Comparison of ENCODE assay signal across 8 mouse cellular contexts in genomic region chr9:110245590-110246320, GRCm38 (mm10). TPM values are rescaled to one million over a fixed set of nuclear protein-coding genes. Genes with fewer than 3 reads are reported as not detected.
DNase-seq lines count a peak whose midpoint lies in the region; ATAC-seq and TF ChIP-seq lines count a peak whose summit lies in the region.

No protein-coding gene starts in this region.

- H3K4me2 ChIP-seq in heart, embryonic 12.5 days = peak overlapping the region; percentile 100
- H3K4me2 ChIP-seq in kidney, postnatal 0 days (ENCODE audit: low read length) = peak overlapping the region; percentile 99
- H3K4me2 ChIP-seq in liver, embryonic 11.5 days = peak overlapping the region; percentile 100

- peaks cover 9% of the 10 kb centered on the region; the same call in 1 of the 2 replicates for H3K36me3 ChIP-seq in heart, embryonic 12.5 days
- 0 out of 2 replicates have a peak, but pooled peaks cover 3% of the 10 kb centered on the region for H3K36me3 ChIP-seq in kidney, postnatal 0 days (ENCODE audit: insufficient read depth, low read length)
- no peaks in the 10 kb centered on the region for H3K36me3 ChIP-seq in liver, embryonic 11.5 days (ENCODE audit: control insufficient read depth, insufficient read depth, low read length)

- WGBS in heart, embryonic 12.5 days = 1% methylated on average over 40 of the region's 40 CpGs
- WGBS in kidney, postnatal 0 days = under 1% methylated on average over 40 of the region's 40 CpGs
- WGBS in liver, embryonic 11.5 days = 2% methylated on average over 36 of the region's 40 CpGs

- no peak for TF ChIP-seq CTCF in kidney, postnatal 0 days (IDR thresholded peaks at IDR 0.05; ENCODE audit: low read depth)

- no peak overlapping the region for H3K27ac ChIP-seq in heart, embryonic 12.5 days (ENCODE audit: poor library complexity, severe bottlenecking)
- no peak overlapping the region for H3K27ac ChIP-seq in kidney, postnatal 0 days
- H3K27ac ChIP-seq in liver, embryonic 11.5 days (ENCODE audit: low read depth, low read length) = no peak overlapping the region

- peak; percentile 76 for ATAC-seq in heart, embryonic 12.5 days (ENCODE audit: insufficient number of reproducible peaks, low FRiP score)
- ATAC-seq in kidney, postnatal 0 days (replicated peaks; ENCODE audit: low FRiP score, low read depth) = peak; percentile 66
- peak; percentile 61 for ATAC-seq in liver, embryonic 11.5 days (replicated peaks; ENCODE audit: low FRiP score)

- H3K4me3 ChIP-seq in heart, embryonic 12.5 days = peak overlapping the region; percentile 77
- peak overlapping the region; percentile 58 for H3K4me3 ChIP-seq in kidney, postnatal 0 days (replicated peaks; ENCODE audit: low read depth, low read length)
- peak overlapping the region; percentile 69 for H3K4me3 ChIP-seq in liver, embryonic 11.5 days (ENCODE audit: low read depth, low read length)

- peak overlapping the region; percentile 76 for H3K9ac ChIP-seq in heart, embryonic 12.5 days
- H3K9ac ChIP-seq in kidney, postnatal 0 days (ENCODE audit: low read depth, low read length) = peak overlapping the region; percentile 54
- peak overlapping the region; percentile 35 for H3K9ac ChIP-seq in liver, embryonic 11.5 days (ENCODE audit: low read depth, low read length)

- peaks cover 24% of the 10 kb centered on the region for H3K4me1 ChIP-seq in heart, embryonic 12.5 days (replicated peaks)
- H3K4me1 ChIP-seq in kidney, postnatal 0 days (replicated peaks; ENCODE audit: insufficient read depth, low read length) = peaks cover 5% of the 10 kb centered on the region
- H3K4me1 ChIP-seq in liver, embryonic 11.5 days (replicated peaks; ENCODE audit: control insufficient read depth, insufficient read depth, low read length) = peaks cover 10% of the 10 kb centered on the region

- H3K9me3 ChIP-seq in heart, embryonic 12.5 days (replicated peaks) = no peaks in the 10 kb centered on the region
- no peaks in the 10 kb centered on the region for H3K9me3 ChIP-seq in kidney, postnatal 0 days (replicated peaks; ENCODE audit: low read length)
- no peaks in the 10 kb centered on the region for H3K9me3 ChIP-seq in liver, embryonic 11.5 days (ENCODE audit: control insufficient read depth, low read length)

- H3K27me3 ChIP-seq in heart, embryonic 12.5 days (replicated peaks) = peaks cover 55% of the 10 kb centered on the region
- no peaks in the 10 kb centered on the region for H3K27me3 ChIP-seq in kidney, postnatal 0 days (ENCODE audit: insufficient read depth, low read length)
- H3K27me3 ChIP-seq in liver, embryonic 11.5 days (replicated peaks; ENCODE audit: control insufficient read depth, insufficient read depth, low read length) = peaks cover 40% of the 10 kb centered on the region

- peak; percentile 24 to 46 for DNase-seq in urinary bladder, adult 18-20 months (ENCODE audit: low spot score in 2 of 2)
- DNase-seq in urinary bladder, postnatal 10 days (ENCODE audit: low spot score) = no peak
- DNase-seq in embryo, embryonic 11.5 days (ENCODE audit: low read depth, low spot score) = peak; percentile 26
- peak; percentile 51 for DNase-seq in kidney, postnatal 0 days (ENCODE audit: low spot score)
- DNase-seq in liver, embryonic 11.5 days (ENCODE audit: low spot score) = peak; percentile 52
- peak; percentile 12 to 37 for DNase-seq in natural killer cell, adult 2 months (ENCODE audit: low spot score in 2 of 2)
- DNase-seq in thymus, postnatal 14 days = peak; percentile 37

RNA-seq across cellular contexts. Expression of gene Cspg5, which starts 2.2 kb away (rescaled TPM):
- 1.9 and 2.1 TPM in 2 replicates for polyA plus RNA-seq in heart, embryonic 12.5 days (2016; fragmentation: Nextera tagmentation; extraction: Ambion mirVana)
- polyA plus RNA-seq in kidney, postnatal 0 days (2015; fragmentation: Nextera tagmentation; extraction: Ambion mirVana) = 2.3 and 2.8 TPM in 2 replicates
- 0.21 and 0.34 TPM in 2 replicates for polyA plus RNA-seq in liver, embryonic 11.5 days (2014; fragmentation: Nextera tagmentation; extraction: Ambion mirVana)

RNA-seq across cellular contexts. Expression of gene Elp6, which starts 59.2 kb away (rescaled TPM):
- 13.8 and 15.3 TPM in 2 replicates for polyA plus RNA-seq in heart, embryonic 12.5 days (2016; fragmentation: Nextera tagmentation; extraction: Ambion mirVana)
- 15.7 and 17.8 TPM in 2 replicates for polyA plus RNA-seq in kidney, postnatal 0 days (2015; fragmentation: Nextera tagmentation; extraction: Ambion mirVana)
- 27.7 TPM in 2 replicates for polyA plus RNA-seq in liver, embryonic 11.5 days (2014; fragmentation: Nextera tagmentation; extraction: Ambion mirVana)
